Mouse (Mus musculus) MEL (cell line): ENCODE measurements around the gene Trim40. TPM values are rescaled to one million over a fixed set of nuclear protein-coding genes. Genes with fewer than 3 reads are reported as not detected.

ENCODE experiments used
- DNase-seq: peaks from one replicate; pipeline ENCODE4 v3.0.0; 2011; ENCODE audit warnings: low read depth, low spot score
- H3K27ac ChIP-seq: 2 replicates; pipeline ENCODE4 v1.5.1; 2012; ENCODE audit warnings: low read depth, mild to moderate bottlenecking, control low read depth, low read length, moderate library complexity; ENCODE audit not compliant: control insufficient read depth
- H3K27me3 ChIP-seq, 2 experiments: fragments of 150-350 bp in 1 of 2; sonication (generic) in 1 of 2; 2 replicates each; pipeline ENCODE4 v1.6.1; 2012; ENCODE audit warnings: low read length in 2 of 2, mild to moderate bottlenecking in 2 of 2, improper control_type of control experiment in 1 of 2, moderate library complexity in 1 of 2; ENCODE audit not compliant: insufficient read depth in 2 of 2, control insufficient read depth in 1 of 2
- H3K36me3 ChIP-seq, 2 experiments: 2 replicates each; pipeline ENCODE4 v1.6.1; 2012 to 2014; ENCODE audit warnings: low read length in 2 of 2, improper control_type of control experiment in 1 of 2, inconsistent platforms in 1 of 2, mild to moderate bottlenecking in 1 of 2; ENCODE audit not compliant: insufficient read depth in 2 of 2, control insufficient read depth in 1 of 2
- H3K4me1 ChIP-seq, 2 experiments: fragments of 150-350 bp in 1 of 2; sonication (generic) in 1 of 2; 2 replicates each; pipeline ENCODE4 v1.6.1; 2012; ENCODE audit warnings: low read length in 2 of 2, improper control_type of control experiment in 1 of 2, mild to moderate bottlenecking in 1 of 2; ENCODE audit not compliant: insufficient read depth in 2 of 2, control insufficient read depth in 1 of 2
- H3K4me3 ChIP-seq, 2 experiments: fragments of 150-350 bp in 1 of 2; sonication (generic) in 1 of 2; 2 replicates each; pipeline ENCODE4 v1.5.1; 2012; ENCODE audit warnings: low read depth in 2 of 2, low read length in 2 of 2, mild to moderate bottlenecking in 2 of 2, moderate library complexity in 2 of 2, control low read depth in 1 of 2, improper control_type of control experiment in 1 of 2; ENCODE audit not compliant: control insufficient read depth in 1 of 2, insufficient read depth in 1 of 2
- H3K79me2 ChIP-seq: 2 replicates; pipeline ENCODE4 v1.6.1; 2012; ENCODE audit warnings: mild to moderate bottlenecking, low read length, moderate library complexity; ENCODE audit not compliant: control insufficient read depth, poor library complexity, insufficient read depth
- H3K9ac ChIP-seq: 2 replicates; pipeline ENCODE4 v1.6.1; 2012; ENCODE audit warnings: low read depth, mild to moderate bottlenecking, control low read depth, low read length, moderate library complexity; ENCODE audit not compliant: control insufficient read depth, poor library complexity, severe bottlenecking
- H3K9me3 ChIP-seq: fragments of 150-350 bp; sonication (generic); replicated peaks from 2 replicates; pipeline ENCODE4 v1.6.1; 2012; ENCODE audit warnings: mild to moderate bottlenecking, low read length, improper control_type of control experiment, moderate library complexity; ENCODE audit not compliant: insufficient read depth
- CHD2 ChIP-seq: IDR thresholded peaks from 2 replicates; pipeline ENCODE4 v1.6.1; 2011; ENCODE audit warnings: low read length, improper control_type of control experiment
- CTCF ChIP-seq, 3 experiments: IDR thresholded peaks in 2 of 3; conservative IDR thresholded peaks in 1 of 3; 2 replicates each; pipeline ENCODE4 v1.5.1; 2011 to 2012; ENCODE audit warnings: low read length in 3 of 3, low read depth in 2 of 3, mild to moderate bottlenecking in 2 of 3, improper control_type of control experiment in 1 of 3, inconsistent platforms in 1 of 3, mixed read lengths in 1 of 3, moderate library complexity in 1 of 3; ENCODE audit not compliant: control insufficient read depth in 1 of 3, insufficient read depth in 1 of 3, poor library complexity in 1 of 3, severe bottlenecking in 1 of 3
- E2F4 ChIP-seq: IDR thresholded peaks from 2 replicates; pipeline ENCODE4 v1.6.1; 2011; ENCODE audit warnings: low read depth, low read length, improper control_type of control experiment, borderline replicate concordance
- ELF1 ChIP-seq: IDR thresholded peaks from 2 replicates; pipeline ENCODE4 v1.6.1; 2014; ENCODE audit warnings: low read depth, mild to moderate bottlenecking, inconsistent platforms, low read length, improper control_type of control experiment, moderate library complexity
- JUND ChIP-seq: IDR thresholded peaks from 2 replicates; pipeline ENCODE4 v1.6.1; 2011; ENCODE audit warnings: low read depth, mild to moderate bottlenecking, improper control_type of control experiment, low read length
- MAFK ChIP-seq: IDR thresholded peaks from 2 replicates; pipeline ENCODE4 v1.6.1; 2011; ENCODE audit warnings: low read depth, mild to moderate bottlenecking, low read length, improper control_type of control experiment, borderline replicate concordance
- MXI1 ChIP-seq: IDR thresholded peaks from 2 replicates; pipeline ENCODE4 v1.6.1; 2011; ENCODE audit warnings: mild to moderate bottlenecking, low read depth, low read length, improper control_type of control experiment
- MYC ChIP-seq: IDR thresholded peaks from 2 replicates; pipeline ENCODE4 v1.6.1; 2011; ENCODE audit warnings: low read depth, mild to moderate bottlenecking, low read length, improper control_type of control experiment, moderate library complexity
- NELFE ChIP-seq: IDR thresholded peaks from 2 replicates; pipeline ENCODE4 v1.6.1; 2011; ENCODE audit warnings: low read depth, low read length, improper control_type of control experiment
- POLR2A ChIP-seq, 2 experiments: IDR thresholded peaks; 2 replicates each; pipeline ENCODE4 v1.6.1; 2011 to 2012; ENCODE audit warnings: low read length in 2 of 2, mild to moderate bottlenecking in 2 of 2, control low read depth in 1 of 2, improper control_type of control experiment in 1 of 2, low read depth in 1 of 2, moderate library complexity in 1 of 2; ENCODE audit not compliant: control insufficient read depth in 1 of 2, insufficient read depth in 1 of 2, poor library complexity in 1 of 2
- POLR2AphosphoS2 ChIP-seq: IDR thresholded peaks from 2 replicates; pipeline ENCODE4 v1.6.1; 2011; ENCODE audit warnings: low read length, improper control_type of control experiment
- POLR2AphosphoS5 ChIP-seq: IDR thresholded peaks from 2 replicates; pipeline ENCODE4 v1.6.1; 2012; ENCODE audit warnings: low read depth, borderline replicate concordance, mild to moderate bottlenecking, inconsistent platforms, low read length, moderate library complexity, mixed read lengths
- RCOR1 ChIP-seq: IDR thresholded peaks from 2 replicates; pipeline ENCODE4 v1.6.1; 2012; ENCODE audit warnings: low read depth, mild to moderate bottlenecking, inconsistent platforms, low read length, improper control_type of control experiment
- SMC3 ChIP-seq: IDR thresholded peaks from 2 replicates; pipeline ENCODE4 v1.6.1; 2011; ENCODE audit warnings: low read depth, low read length, improper control_type of control experiment
- TCF12 ChIP-seq: IDR thresholded peaks from 2 replicates; pipeline ENCODE4 v1.6.1; 2014; ENCODE audit warnings: low read depth, mild to moderate bottlenecking, inconsistent platforms, low read length, improper control_type of control experiment, moderate library complexity
- USF1 ChIP-seq: IDR thresholded peaks from 2 replicates; pipeline ENCODE4 v1.6.1; 2014; ENCODE audit warnings: low read depth, mild to moderate bottlenecking, inconsistent platforms, low read length, improper control_type of control experiment, moderate library complexity
- ZC3H11A ChIP-seq: IDR thresholded peaks from 2 replicates; pipeline ENCODE4 v1.6.1; 2012; ENCODE audit warnings: low read depth, mild to moderate bottlenecking, inconsistent platforms, low read length, improper control_type of control experiment
- ZNF384 ChIP-seq: IDR thresholded peaks from 2 replicates; pipeline ENCODE4 v1.6.1; 2012; ENCODE audit warnings: low read depth, mild to moderate bottlenecking, inconsistent platforms, low read length, improper control_type of control experiment
- polyA plus RNA-seq, 2 experiments: library from polyadenylated mRNA; stranded (reverse) in 1 of 2; unstranded in 1 of 2; fragments of >175 nt in 1 of 2; fragments of >200 nt in 1 of 2; gene quantifications; 2 replicates each; pipeline versions ENCODE4 v1.2.1 to v1.2.4; 2012; ENCODE audit warnings: low replicate concordance in 2 of 2, low read depth in 1 of 2; ENCODE audit not compliant: insufficient read length in 2 of 2, insufficient read depth in 1 of 2, missing spikeins in 1 of 2
- total RNA-seq: library from RNA; depleted of rRNA; stranded (reverse); fragments of 300-350 nt; gene quantifications from 2 replicates; pipeline ENCODE4 v1.2.3, GENCODE M21; 2012

Gene Trim40
- total and polyA plus RNA-seq, 3 experiments: 0.04 TPM; not detected in 1

DNA sequence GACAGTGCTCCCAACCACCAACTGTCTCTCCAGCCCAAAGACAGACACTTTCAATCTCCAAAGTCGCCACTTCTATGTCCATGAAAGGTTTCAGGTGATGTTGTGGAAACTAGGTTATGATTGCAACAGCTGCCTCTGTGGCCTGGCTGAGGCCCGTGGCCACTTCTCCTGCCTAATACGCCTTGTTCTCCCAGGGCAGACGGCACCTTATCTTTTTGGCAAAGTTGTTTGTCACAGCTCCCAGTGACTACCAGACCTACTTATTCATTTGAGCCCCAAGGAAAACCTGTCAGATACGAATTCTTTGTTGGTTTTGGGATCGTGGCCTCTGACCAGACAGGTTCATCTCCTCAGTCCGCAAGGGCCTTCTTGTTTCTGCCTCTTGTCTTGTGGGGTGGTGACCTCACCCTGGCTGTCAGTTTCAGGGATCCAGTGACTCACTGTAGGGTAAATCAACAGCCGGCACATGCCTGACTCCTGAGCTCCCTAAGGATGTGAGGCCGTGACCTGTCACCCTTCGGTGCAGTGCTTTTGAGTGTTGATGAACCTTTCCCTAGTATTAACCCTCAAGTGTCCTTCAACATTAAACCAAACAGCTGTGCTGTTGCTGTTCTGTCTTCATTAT, 37.7 kb upstream of the Trim40 start:
- no peaks in the 10 kb centered on the region for H3K36me3 ChIP-seq
- H3K27ac ChIP-seq: no peak overlapping the region
- TF ChIP-seq MXI1: no peak
- TF ChIP-seq TCF12: no peak
- TF ChIP-seq NELFE: no peak
- TF ChIP-seq, all 39 proteins: peak for 0
- 0 out of 4 replicates have a peak, but pooled peaks cover 0 to 4% of the 10 kb centered on the region in 2 experiments for H3K4me1 ChIP-seq
- no peaks in the 10 kb centered on the region for H3K79me2 ChIP-seq
- peaks cover 2 to 6% of the 10 kb centered on the region in 2 experiments for H3K27me3 ChIP-seq
- no peak overlapping the region for H3K9ac ChIP-seq
- DNase-seq: no peak
- no peaks in the 10 kb centered on the region for H3K9me3 ChIP-seq
- H3K4me3 ChIP-seq: no peak overlapping the region

DNA sequence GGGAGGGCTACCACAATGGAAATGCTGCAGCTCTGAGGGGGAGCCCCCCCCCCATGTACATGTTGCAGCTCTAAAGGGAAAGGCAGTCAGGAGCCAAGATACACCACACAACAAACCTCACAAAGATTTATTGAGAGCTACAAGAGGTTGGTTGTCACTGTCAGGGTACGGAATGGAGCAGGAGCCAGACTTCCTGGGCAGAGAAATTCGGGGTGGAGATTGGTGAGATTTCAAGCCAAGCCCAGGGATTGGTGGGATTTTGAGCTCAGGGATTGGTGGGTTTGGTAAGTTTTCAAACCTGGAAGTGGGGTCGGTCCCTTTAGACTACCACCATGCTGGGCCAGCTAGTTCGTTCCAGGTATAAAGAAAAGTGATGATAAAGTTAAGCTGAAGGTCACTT, 33.6 kb upstream of the Trim40 start:
- Histone ChIP-seq H3K4me1 (no peaks in the 10 kb centered on the region), H3K4me3 (no peak overlapping the region), H3K9ac (no peak overlapping the region), H3K9me3 (no peaks in the 10 kb centered on the region), H3K27me3 (peaks cover 5 to 6% of the 10 kb centered on the region in 2 experiments), H3K36me3 (no peaks in the 10 kb centered on the region), H3K27ac (no peak overlapping the region)
- TF ChIP-seq TCF12: no peak
- no peak for TF ChIP-seq E2F4
- TF ChIP-seq CTCF (IDR thresholded peaks at IDR 0.05 in 2 of 3, conservative IDR thresholded peaks at IDR 0.05 in 1 of 3; ENCODE audit: control insufficient read depth in 1 of 3, insufficient read depth in 1 of 3, low read depth in 2 of 3, low read length in 3 of 3, poor library complexity in 1 of 3, severe bottlenecking in 1 of 3): no peak
- no peak for TF ChIP-seq RCOR1
- TF ChIP-seq JUND: no peak
- no peak for TF ChIP-seq ZC3H11A
- no peak for TF ChIP-seq POLR2AphosphoS2
- TF ChIP-seq ELF1: no peak
- no peak for TF ChIP-seq SMC3
- no peak for TF ChIP-seq USF1
- no peak for TF ChIP-seq MAFK
- no peak for TF ChIP-seq POLR2AphosphoS5
- no peak for TF ChIP-seq MYC
- no peak for TF ChIP-seq ZNF384
- TF ChIP-seq NELFE: no peak
- no peak for TF ChIP-seq CHD2
- no peak for TF ChIP-seq POLR2A (IDR thresholded peaks at IDR 0.05; ENCODE audit: control insufficient read depth in 1 of 2, insufficient read depth in 1 of 2, low read depth in 1 of 2, low read length in 2 of 2, poor library complexity in 1 of 2)
- TF ChIP-seq, all 39 proteins: peak for 0
- no peak for DNase-seq
- H3K79me2 ChIP-seq: no peaks in the 10 kb centered on the region
